Mouse (Mus musculus) ES-CJ7 (cell line): ENCODE results near the gene Sgpp1.
"Not testable (repeated sequence)": the region's sequence is repeated elsewhere in the genome, so short reads cannot be mapped to it uniquely, and the experiment has no call there.

Experiments used
- DNase-seq: peaks from one replicate; pipeline ENCODE4 v3.0.0; 2011; ENCODE audit warnings: low read depth, low spot score

Sgpp1 gene

GRCm38 (mm10) chr12:75689003-75689402, 46.5 kb downstream of the Sgpp1 start:
- DNase-seq = no peak

GRCm38 (mm10) chr12:75687314-75687713, 48.2 kb downstream of the Sgpp1 start:
- no peak for DNase-seq

- DNase-seq = not testable (repeated sequence)
Observed at GRCm38 (mm10) chr12:75684026-75684425, 51.5 kb downstream of the Sgpp1 start.

- no peak for DNase-seq
Observed at GRCm38 (mm10) chr12:75683598-75683997, 51.9 kb downstream of the Sgpp1 start.

- no peak for DNase-seq
Observed at GRCm38 (mm10) chr12:75682842-75683241, 52.7 kb downstream of the Sgpp1 start.

- no peak for DNase-seq
Observed at GRCm38 (mm10) chr12:75681101-75681500, 54.4 kb downstream of the Sgpp1 start.

- no peak for DNase-seq
Observed at GRCm38 (mm10) chr12:75678393-75678792, 57.1 kb downstream of the Sgpp1 start.

- no peak for DNase-seq
Observed at GRCm38 (mm10) chr12:75672630-75673029, 62.9 kb downstream of the Sgpp1 start.

- peak; percentile 70 for DNase-seq
Observed at GRCm38 (mm10) chr12:75671759-75672315, 63.7 kb downstream of the Sgpp1 start.

GRCm38 (mm10) chr12:75670611-75671010, 64.9 kb downstream of the Sgpp1 start:
- no peak for DNase-seq

- peak; percentile 100 for DNase-seq
Observed at GRCm38 (mm10) chr12:75669258-75670106, 66.0 kb downstream of the Sgpp1 start, which contains the start of gene Wdr89. Gene Wdr89, minus strand, starts transcription at chr12:75669537.

- peak; percentile 51 for DNase-seq
Observed at GRCm38 (mm10) chr12:75668916-75669257, 66.6 kb downstream of the Sgpp1 start.

GRCm38 (mm10) chr12:75668221-75668620, 67.3 kb downstream of the Sgpp1 start:
- DNase-seq = no peak

GRCm38 (mm10) chr12:75666939-75667338, 68.6 kb downstream of the Sgpp1 start:
- no peak for DNase-seq

GRCm38 (mm10) chr12:75664516-75664810, 71.1 kb downstream of the Sgpp1 start:
- DNase-seq = peak; percentile 38
